Mouse (Mus musculus) liver, postnatal 0 days (tissue): ENCODE data around the gene Mia.

Experiments
- CTCF ChIP-seq: sonication (generic); IDR thresholded peaks from 2 replicates; pipeline ENCODE4 v1.5.1; 2016; ENCODE audit warnings: antibody characterized with exemption, low read depth
- EP300 ChIP-seq: IDR thresholded peaks from 2 replicates; pipeline ENCODE4 v1.6.1; 2016; ENCODE audit warnings: antibody characterized with exemption, low read depth, mild to moderate bottlenecking

- TF ChIP-seq CTCF (no peak), EP300 (no peak)
Observed at GRCm38 (mm10) chr7:27224877-27225575, 44.1 kb upstream of the Mia start.
